Mouse (Mus musculus) ovary, adult 18-20 months (tissue): ENCODE results near the gene Slc7a10.

Source experiments
- DNase-seq: peaks from one replicate; pipeline ENCODE4 v3.0.0; 2022; ENCODE audit warnings: low spot score, mixed read lengths

Slc7a10 gene

DNA sequence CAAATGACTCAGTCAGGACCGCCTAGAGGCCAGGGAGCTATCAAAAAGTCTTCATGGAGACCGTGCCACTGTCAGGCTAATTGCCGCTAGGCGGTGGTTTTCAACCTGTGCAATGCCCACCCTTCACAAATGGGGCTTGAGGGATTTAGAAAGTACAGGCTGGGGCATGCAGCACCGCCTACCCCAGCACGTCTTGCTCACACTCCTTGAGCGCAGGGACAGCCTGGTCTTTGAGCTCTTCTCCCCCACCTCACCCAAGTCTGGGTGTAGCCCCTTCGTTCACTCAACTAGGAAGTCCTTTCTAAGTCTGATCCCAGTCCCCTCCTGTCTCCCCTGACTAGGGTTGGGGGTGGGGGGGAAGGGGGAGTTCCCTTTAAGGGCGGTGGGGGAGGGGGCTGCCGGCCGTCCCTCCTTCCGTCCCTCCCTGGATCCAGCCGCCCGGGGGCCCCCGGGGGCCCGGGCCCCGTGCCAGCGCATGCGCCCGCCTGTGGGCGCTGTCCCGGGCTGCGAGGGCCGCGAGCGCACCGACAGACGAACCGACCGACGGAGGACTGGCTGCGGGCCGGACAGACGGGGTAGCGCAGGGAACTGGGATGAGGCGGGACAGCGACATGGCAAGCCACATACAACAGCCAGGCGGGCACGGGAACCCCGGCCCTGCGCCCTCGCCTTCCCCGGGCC is at the start of gene Slc7a10:
Gene Slc7a10, plus strand, starts transcription at position 497 of the 681 bp plus-strand sequence.
- DNase-seq: no peak

DNA sequence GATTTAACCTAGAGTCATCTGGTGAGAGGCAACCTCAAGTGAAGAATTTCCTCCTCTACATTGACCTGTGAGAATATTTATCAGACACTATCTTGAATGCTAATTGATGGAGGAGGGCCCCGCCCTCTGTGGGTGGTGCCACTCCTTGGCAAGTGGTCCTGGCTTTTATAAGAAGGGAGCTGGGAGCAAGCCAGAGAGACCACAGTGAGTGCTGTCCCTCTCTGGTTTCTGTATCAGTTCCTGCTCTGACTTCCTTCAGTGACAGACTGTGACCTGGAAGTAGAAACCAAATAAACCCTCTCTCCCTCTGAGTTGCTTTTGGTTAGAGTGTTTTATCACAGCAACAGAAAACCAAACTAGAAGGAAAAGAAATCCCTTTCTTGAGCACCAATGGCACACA is 48.7 kb upstream of the Slc7a10 start:
- no peak for DNase-seq

GRCm38 (mm10) chr7:35138481-35138880 is 47.7 kb upstream of the Slc7a10 start:
- no peak for DNase-seq

- no peak for DNase-seq
Observed at GRCm38 (mm10) chr7:35139880-35140279, 46.3 kb upstream of the Slc7a10 start.

DNA sequence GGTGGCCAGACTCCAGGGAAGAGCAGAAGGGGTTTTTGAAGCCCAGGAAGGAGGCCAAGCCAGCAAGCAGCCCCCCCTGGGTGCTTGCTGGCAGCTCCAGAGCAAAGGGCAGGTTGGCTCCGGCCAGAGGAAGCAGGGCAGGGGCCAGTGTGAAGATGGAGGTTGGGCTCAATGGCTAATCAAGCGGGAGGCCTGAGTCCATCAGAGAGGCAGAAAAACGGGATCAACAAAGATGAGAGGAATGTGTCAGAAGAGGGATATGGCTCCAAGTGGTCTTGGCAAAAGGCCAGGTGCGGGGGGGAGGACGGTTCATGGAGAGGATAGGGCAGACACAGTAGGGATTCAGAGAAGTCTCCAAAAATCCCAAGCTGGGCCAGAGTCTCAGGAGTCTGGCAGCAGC is 44.7 kb upstream of the Slc7a10 start:
- no peak for DNase-seq

DNA sequence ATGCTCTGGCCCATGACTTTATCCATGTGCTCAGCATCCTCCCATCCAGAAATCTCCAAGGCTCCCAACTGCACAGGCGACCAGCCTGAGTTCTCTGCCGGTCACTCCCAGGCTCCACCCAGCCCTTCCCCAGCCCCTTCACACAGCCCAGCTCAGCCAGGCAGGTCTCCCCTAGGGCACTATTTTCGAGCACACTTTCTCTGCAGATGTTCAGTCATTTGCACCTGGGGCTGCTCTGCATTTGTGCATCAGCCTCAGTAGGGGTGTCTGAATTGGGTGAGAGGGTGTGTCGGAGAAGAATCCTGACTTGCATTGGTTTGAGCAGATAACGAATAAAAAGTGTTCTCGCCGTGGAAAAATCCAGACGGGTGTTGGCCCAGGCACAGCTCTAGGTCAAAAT is 43.7 kb upstream of the Slc7a10 start:
- DNase-seq: no peak

GRCm38 (mm10) chr7:35143864-35144618 is 42.1 kb upstream of the Slc7a10 start:
- no peak for DNase-seq

- DNase-seq: no peak
Observed at GRCm38 (mm10) chr7:35145068-35145467, 41.1 kb upstream of the Slc7a10 start.

- no peak for DNase-seq
Observed at GRCm38 (mm10) chr7:35146269-35146668, 39.9 kb upstream of the Slc7a10 start.

DNA sequence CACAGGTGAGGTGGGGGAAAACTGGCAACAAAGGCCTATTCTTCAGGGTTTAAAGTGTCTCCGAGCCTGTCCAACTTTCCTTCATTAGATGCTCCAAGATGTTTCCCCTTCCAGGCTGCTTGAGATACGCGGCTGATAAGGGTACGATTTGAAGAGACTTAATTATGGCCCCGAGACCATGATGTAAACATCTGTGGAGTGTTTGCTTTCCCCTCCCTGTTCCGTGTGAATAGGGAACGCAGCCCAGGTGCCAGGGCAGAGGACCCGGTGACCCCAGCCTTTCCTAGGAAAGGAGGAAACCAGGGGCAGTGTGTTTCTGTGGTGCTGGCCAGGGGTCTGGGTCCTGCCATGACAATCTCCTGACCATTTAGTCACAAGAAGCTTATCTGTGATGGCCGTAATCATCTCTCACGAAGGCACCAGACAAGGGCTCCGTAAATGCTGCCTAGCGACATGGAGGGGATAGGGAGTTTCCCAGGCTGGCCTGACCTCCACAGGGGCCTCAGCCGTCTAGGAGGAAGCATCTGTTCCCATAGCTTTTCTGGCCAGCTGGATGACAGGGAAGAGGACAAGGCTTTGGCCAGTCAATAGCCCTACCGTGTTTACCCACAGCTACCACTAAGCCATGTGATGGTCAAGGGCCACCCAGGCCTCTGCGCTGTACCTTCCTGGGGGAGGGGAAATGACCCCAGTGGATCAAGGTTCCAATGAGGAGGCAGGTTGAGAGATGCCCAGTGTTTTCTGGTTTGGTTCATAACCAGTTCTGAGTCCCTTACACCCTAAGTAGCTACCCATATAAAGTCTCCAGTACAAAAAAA is 36.4 kb upstream of the Slc7a10 start:
- DNase-seq: no peak

GRCm38 (mm10) chr7:35150860-35151259 is 35.3 kb upstream of the Slc7a10 start:
- DNase-seq: no peak

DNA sequence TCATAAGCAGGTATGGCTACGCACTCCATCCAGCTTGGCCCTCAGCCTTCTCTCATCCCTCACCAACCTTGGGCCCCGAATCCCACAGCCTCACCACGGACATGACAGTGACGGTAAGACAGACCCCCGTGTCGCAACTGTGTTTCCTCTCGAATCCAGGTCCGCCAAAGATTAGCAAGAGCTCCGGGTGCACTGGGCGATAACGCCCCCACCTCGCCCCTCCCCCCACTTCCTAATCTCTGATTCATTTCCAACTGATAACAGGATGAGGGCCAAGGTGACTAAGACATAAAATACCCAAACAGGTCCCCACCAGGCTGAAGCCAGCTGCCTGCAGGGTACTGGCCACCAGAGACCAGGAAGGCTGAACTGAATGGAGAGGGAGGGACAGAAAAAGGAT is 31.7 kb upstream of the Slc7a10 start:
- DNase-seq: no peak

- no peak for DNase-seq
Observed at GRCm38 (mm10) chr7:35156561-35157477, 29.4 kb upstream of the Slc7a10 start.

GRCm38 (mm10) chr7:35157512-35157911 is 28.7 kb upstream of the Slc7a10 start:
- DNase-seq: no peak

DNA sequence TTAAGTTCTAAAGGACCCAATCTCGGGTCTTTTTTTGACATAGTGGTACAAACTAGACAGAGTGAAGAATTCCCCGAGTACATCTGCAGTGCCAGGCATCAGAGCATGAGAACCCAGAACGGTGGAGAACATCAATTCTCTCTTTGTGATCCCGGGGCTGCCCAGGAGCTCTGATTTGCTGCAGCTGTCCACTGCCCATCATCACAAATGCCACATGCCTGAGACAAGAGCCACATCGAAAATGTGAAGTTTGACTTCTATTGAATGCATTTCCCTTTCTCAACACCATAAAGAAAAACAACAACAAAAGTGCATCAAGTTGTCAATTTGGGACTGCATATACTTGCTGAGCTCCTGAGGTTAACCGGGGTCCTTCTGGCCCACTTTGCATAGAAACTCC is 23.7 kb upstream of the Slc7a10 start:
- no peak for DNase-seq

DNA sequence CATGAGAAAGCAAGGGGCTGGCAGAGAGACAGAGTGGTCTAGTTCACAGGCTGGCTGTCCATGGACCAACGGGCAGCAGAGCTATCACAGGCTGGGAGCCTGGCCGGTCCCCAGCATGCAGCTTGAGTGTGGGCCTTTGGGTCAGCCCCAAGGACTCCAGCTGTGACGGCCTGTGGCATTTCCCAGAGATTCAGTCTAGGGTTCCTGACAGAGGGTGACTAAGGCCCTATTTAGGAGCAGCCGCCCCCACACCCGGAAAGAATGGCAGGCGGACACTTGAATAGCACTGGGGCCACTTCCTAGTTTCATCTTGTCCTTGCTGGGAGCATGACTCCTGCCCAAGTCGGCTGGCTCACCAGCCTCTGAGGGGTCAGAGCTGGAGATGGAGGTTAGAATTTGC is 22.6 kb upstream of the Slc7a10 start:
- no peak for DNase-seq

GRCm38 (mm10) chr7:35164131-35164530 is 22.1 kb upstream of the Slc7a10 start:
- DNase-seq: no peak

GRCm38 (mm10) chr7:35166988-35167387 is 19.2 kb upstream of the Slc7a10 start:
- DNase-seq: no peak

- no peak for DNase-seq
Observed at GRCm38 (mm10) chr7:35167925-35168324, 18.3 kb upstream of the Slc7a10 start.

GRCm38 (mm10) chr7:35169341-35169740 is 16.8 kb upstream of the Slc7a10 start:
- peak; percentile 60 for DNase-seq

GRCm38 (mm10) chr7:35171867-35172382 is 14.3 kb upstream of the Slc7a10 start:
- DNase-seq: peak; percentile 54
